Mouse (Mus musculus): ENCODE results near the gene Car15.

Gene Car15

GRCm38 (mm10) chr16:17833681-17834399, 4.3 kb downstream of the Car15 start:
- peak; percentile 56 for DNase-seq (ENCODE audit: low read depth, low spot score)

- peak; percentile 20 for DNase-seq (ENCODE audit: low read depth, low spot score)
These were observed 4.9 kb downstream of the Car15 start for GRCm38 (mm10) chr16:17833321-17833680.

- no peak for DNase-seq (ENCODE audit: low read depth, low spot score)
These were observed 5.3 kb downstream of the Car15 start, which contains the start of gene B830017H08Rik for GRCm38 (mm10) chr16:17832821-17833220. Gene B830017H08Rik (plus strand): TSS chr16:17833121.

GRCm38 (mm10) chr16:17831781-17832180, 6.4 kb downstream of the Car15 start:
- peak; percentile 46 for DNase-seq (ENCODE audit: low read depth, low spot score)

GRCm38 (mm10) chr16:17830385-17831178, 7.6 kb downstream of the Car15 start:
- DNase-seq (ENCODE audit: low read depth, low spot score): no peak

GRCm38 (mm10) chr16:17828867-17829266, 9.3 kb downstream of the Car15 start:
- DNase-seq (ENCODE audit: low read depth, low spot score): peak; percentile 33

GRCm38 (mm10) chr16:17828229-17828628, 9.9 kb downstream of the Car15 start:
- DNase-seq (ENCODE audit: low read depth, low spot score): no peak

GRCm38 (mm10) chr16:17826500-17826899, 11.7 kb downstream of the Car15 start:
- DNase-seq (ENCODE audit: low read depth, low spot score): no peak

- no peak for DNase-seq (ENCODE audit: low read depth, low spot score)
These were observed 21.6 kb downstream of the Car15 start for GRCm38 (mm10) chr16:17816528-17816927.

GRCm38 (mm10) chr16:17815411-17816402, 22.5 kb downstream of the Car15 start:
- peak; percentile 84 for DNase-seq (ENCODE audit: low read depth, low spot score)

- DNase-seq (ENCODE audit: low read depth, low spot score): no peak
These were observed 25.0 kb downstream of the Car15 start for GRCm38 (mm10) chr16:17813173-17813572.

GRCm38 (mm10) chr16:17812120-17812519, 26.0 kb downstream of the Car15 start:
- no peak for DNase-seq (ENCODE audit: low read depth, low spot score)

- no peak for DNase-seq (ENCODE audit: low read depth, low spot score)
These were observed 28.5 kb downstream of the Car15 start for GRCm38 (mm10) chr16:17809711-17810110.

- DNase-seq (ENCODE audit: low read depth, low spot score): no peak
These were observed 29.0 kb downstream of the Car15 start for GRCm38 (mm10) chr16:17809125-17809524.

GRCm38 (mm10) chr16:17807192-17808009, 30.8 kb downstream of the Car15 start:
- peak; percentile 87 for DNase-seq (ENCODE audit: low read depth, low spot score)

GRCm38 (mm10) chr16:17806581-17807191, 31.5 kb downstream of the Car15 start:
- no peak for DNase-seq (ENCODE audit: low read depth, low spot score)

GRCm38 (mm10) chr16:17804982-17805381, 33.2 kb downstream of the Car15 start:
- no peak for DNase-seq (ENCODE audit: low read depth, low spot score)

- peak; percentile 75 for DNase-seq (ENCODE audit: low read depth, low spot score)
These were observed 33.7 kb downstream of the Car15 start for GRCm38 (mm10) chr16:17804449-17804912.

- no peak for DNase-seq (ENCODE audit: low read depth, low spot score)
These were observed 34.3 kb downstream of the Car15 start for GRCm38 (mm10) chr16:17803675-17804448.
